Mouse (Mus musculus) layer of hippocampus, postnatal 25 days (tissue): ENCODE data around the gene Gm12258. TPM values are rescaled to one million over a fixed set of nuclear protein-coding genes. Genes with fewer than 3 reads are reported as not detected.
A peak's percentile ranks its signal among the peaks of the same experiment; 100 is the strongest.
"Not testable (repeated sequence)": the region's sequence is repeated elsewhere in the genome, so short reads cannot be mapped to it uniquely, and the experiment has no call there.

Experiments
- DNase-seq, 2 experiments: peaks; one replicate each; pipeline ENCODE4 v3.0.0; 2022; ENCODE audit warnings: mixed read lengths in 2 of 2, low spot score in 1 of 2; ENCODE audit errors: extremely low spot score in 1 of 2
- total RNA-seq, 2 experiments: library from RNA; stranded (reverse); gene quantifications; 2 replicates each; pipeline ENCODE4 v1.2.3; 2021

The Gm12258 gene
- 10 to 100 TPM; 17.9 to 20.3 TPM for total RNA-seq

- peak; percentile 60 to 61 for DNase-seq
Measured at GRCm38 (mm10) chr11:58846919-58847461, at the start of gene Gm12258. Gene Gm12258, plus strand, starts transcription at chr11:58847158.

GRCm38 (mm10) chr11:58799747-58800146 lies 47.2 kb upstream of the Gm12258 start:
- DNase-seq, result no peak

GRCm38 (mm10) chr11:58801558-58802228 lies 45.3 kb upstream of the Gm12258 start, which contains the start of gene Fam183b:
Gene Fam183b, minus strand, starts transcription at chr11:58801960.
- DNase-seq, result peak; percentile 19 to 31

GRCm38 (mm10) chr11:58803871-58804270 lies 43.1 kb upstream of the Gm12258 start:
- no peak for DNase-seq

- no peak for DNase-seq
Measured at GRCm38 (mm10) chr11:58804393-58804792, 42.6 kb upstream of the Gm12258 start.

GRCm38 (mm10) chr11:58812001-58812400 lies 35.0 kb upstream of the Gm12258 start:
- no peak for DNase-seq

- DNase-seq, result not testable (repeated sequence)
Measured at GRCm38 (mm10) chr11:58814700-58815099, 32.3 kb upstream of the Gm12258 start, which contains the start of gene Olfr313. Gene Olfr313, plus strand, starts transcription at chr11:58815000.

GRCm38 (mm10) chr11:58815676-58816075 lies 31.3 kb upstream of the Gm12258 start:
- no peak for DNase-seq

- not testable (repeated sequence) for DNase-seq
Measured at GRCm38 (mm10) chr11:58828937-58829336, 18.0 kb upstream of the Gm12258 start, which contains the start of gene Olfr312. Gene Olfr312, plus strand, starts transcription at chr11:58829237.

- DNase-seq, result no peak
Measured at GRCm38 (mm10) chr11:58829764-58830163, 17.2 kb upstream of the Gm12258 start.

GRCm38 (mm10) chr11:58832541-58832940 lies 14.4 kb upstream of the Gm12258 start:
- DNase-seq, result not testable (repeated sequence)

GRCm38 (mm10) chr11:58838951-58839350 lies 8.0 kb upstream of the Gm12258 start, which contains the start of gene Olfr311:
Gene Olfr311, plus strand, starts transcription at chr11:58839251.
- DNase-seq, result not testable (repeated sequence)

GRCm38 (mm10) chr11:58847636-58848035 lies 678 bp downstream of the Gm12258 start:
- no peak for DNase-seq

- DNase-seq, result no peak
Measured at GRCm38 (mm10) chr11:58849731-58850130, 2.8 kb downstream of the Gm12258 start.

GRCm38 (mm10) chr11:58860744-58861143 lies 13.8 kb downstream of the Gm12258 start:
- DNase-seq, result no peak

- DNase-seq, result peak; percentile 68 to 73
Measured at GRCm38 (mm10) chr11:58867039-58867953, 20.3 kb downstream of the Gm12258 start, which contains the start of gene 2810021J22Rik. Gene 2810021J22Rik, plus strand, starts transcription at chr11:58867216.

GRCm38 (mm10) chr11:58867954-58868330 lies 21.0 kb downstream of the Gm12258 start:
- no peak for DNase-seq

GRCm38 (mm10) chr11:58870961-58871360 lies 24.0 kb downstream of the Gm12258 start:
- DNase-seq, result no peak

- no peak for DNase-seq
Measured at GRCm38 (mm10) chr11:58883756-58884155, 36.8 kb downstream of the Gm12258 start.

GRCm38 (mm10) chr11:58890511-58890910 lies 43.6 kb downstream of the Gm12258 start:
- DNase-seq, result no peak

- no peak for DNase-seq
Measured at GRCm38 (mm10) chr11:58894456-58894855, 47.5 kb downstream of the Gm12258 start.
